Mouse (Mus musculus) MN1 (cell line): ENCODE results near the gene Rbm47.
"Not testable (repeated sequence)": the region's sequence is repeated elsewhere in the genome, so short reads cannot be mapped to it uniquely, and the experiment has no call there.

Experiments used
- DNase-seq: peaks from one replicate; pipeline ENCODE4 v3.0.0-alpha.2; 2016; ENCODE audit warnings: low spot score

Rbm47 gene

GRCm38 (mm10) chr5:66173018-66173417 lies at the start of gene Rbm47:
Gene Rbm47, minus strand, starts transcription at chr5:66173118.
- no peak for DNase-seq

- DNase-seq: no peak
These were observed 47.7 kb upstream of the Rbm47 start for GRCm38 (mm10) chr5:66220620-66221019.

- no peak for DNase-seq
These were observed 46.8 kb upstream of the Rbm47 start for GRCm38 (mm10) chr5:66219692-66220091.

GRCm38 (mm10) chr5:66215569-66216277 lies 42.8 kb upstream of the Rbm47 start:
- no peak for DNase-seq

DNA sequence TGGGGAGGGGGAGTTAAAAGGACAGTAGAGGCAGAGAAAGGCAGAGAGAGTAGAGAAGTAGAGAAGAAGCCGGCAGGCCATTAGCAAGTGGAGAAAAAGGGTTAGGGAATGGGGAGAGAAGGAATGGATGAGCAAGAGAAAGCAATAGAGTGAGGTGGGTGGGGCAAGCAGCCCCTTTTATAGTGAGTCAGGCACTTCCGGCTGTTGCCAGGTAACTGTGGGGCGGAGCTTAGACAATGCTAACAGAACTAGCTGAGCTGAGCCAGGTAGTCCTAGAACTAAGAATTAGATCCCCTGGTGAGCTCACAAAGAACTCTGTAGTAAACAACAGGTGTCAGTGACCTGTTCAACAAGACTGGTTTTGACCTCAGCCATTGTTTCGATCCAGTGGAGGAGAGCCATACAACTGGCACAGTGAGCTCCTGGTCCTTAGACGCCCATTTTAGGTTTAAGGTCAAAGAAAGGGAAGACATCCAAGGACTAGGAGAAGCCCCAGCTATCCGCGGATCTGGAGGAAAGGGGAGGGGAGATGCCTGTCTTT lies 41.5 kb upstream of the Rbm47 start:
- no peak for DNase-seq

DNA sequence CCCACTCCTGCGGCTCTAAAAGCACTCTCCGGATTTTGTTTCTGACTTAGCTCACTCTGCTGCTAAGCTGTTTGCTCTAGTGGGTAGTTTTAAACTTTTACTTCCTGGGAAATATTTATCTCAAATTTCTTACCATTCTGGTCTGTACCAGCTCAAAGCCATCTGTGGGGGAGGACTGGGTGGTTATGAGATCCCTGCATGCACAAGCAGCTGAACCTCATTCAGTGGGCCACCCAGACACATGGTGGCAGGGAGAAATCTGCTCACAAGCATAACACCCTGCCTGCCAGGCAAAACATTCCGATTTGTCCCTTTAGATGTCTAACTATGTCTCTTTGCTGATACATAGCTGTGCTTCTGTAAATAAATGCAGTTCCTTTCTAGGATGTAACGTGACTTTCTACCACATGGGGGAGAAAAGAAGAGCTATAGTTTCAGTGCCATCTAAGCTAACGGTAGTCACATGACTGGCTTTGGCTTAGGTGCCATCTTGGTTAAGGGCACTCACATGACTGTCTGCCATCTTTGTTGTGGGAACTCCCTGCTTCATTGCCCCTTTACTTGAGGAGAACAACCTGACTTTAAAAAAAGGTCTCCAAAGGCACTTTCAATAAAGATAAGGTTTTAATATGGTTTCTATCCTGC lies 36.7 kb upstream of the Rbm47 start:
- no peak for DNase-seq

DNA sequence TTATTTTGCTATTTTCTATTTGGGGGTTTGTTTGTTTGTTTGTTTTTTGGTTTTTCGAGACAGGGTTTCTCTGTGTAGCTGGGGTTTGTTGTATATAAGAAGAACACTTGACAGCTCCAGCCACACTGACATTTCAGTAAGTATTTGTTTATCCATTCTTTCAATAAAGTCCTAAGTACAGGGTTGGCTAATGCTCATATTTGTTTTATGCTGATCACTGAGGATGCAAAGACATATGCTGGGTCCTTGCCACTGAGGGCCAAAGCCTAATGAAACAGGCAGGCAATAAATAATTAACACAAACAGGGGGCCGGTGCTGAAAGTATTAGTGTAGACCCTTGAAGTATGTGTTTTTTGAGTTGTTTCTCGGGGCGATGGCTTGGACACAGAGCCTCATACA lies 32.0 kb upstream of the Rbm47 start:
- no peak for DNase-seq

GRCm38 (mm10) chr5:66203424-66203823 lies 30.5 kb upstream of the Rbm47 start:
- no peak for DNase-seq

DNA sequence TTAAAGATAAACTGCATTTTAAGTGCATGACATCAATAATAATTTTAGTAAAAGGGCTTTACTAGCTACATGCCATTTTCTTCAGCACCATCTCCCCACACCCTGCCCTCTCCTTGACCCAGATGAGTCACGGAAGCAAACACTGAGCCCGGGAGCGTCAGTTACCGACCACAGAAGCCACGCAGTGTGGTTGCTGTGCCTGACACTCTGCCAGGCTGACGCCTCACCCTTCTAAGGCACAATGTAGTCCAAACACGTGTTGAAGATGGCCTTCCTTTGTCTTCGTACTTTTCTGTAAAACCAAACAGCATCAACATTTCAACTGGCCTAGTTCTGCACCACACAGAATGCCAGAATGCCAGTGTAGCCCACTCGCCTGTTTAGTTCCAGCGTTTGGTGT lies 27.1 kb upstream of the Rbm47 start:
- peak; percentile 11 for DNase-seq

GRCm38 (mm10) chr5:66195323-66195722 lies 22.4 kb upstream of the Rbm47 start:
- DNase-seq: no peak

DNA sequence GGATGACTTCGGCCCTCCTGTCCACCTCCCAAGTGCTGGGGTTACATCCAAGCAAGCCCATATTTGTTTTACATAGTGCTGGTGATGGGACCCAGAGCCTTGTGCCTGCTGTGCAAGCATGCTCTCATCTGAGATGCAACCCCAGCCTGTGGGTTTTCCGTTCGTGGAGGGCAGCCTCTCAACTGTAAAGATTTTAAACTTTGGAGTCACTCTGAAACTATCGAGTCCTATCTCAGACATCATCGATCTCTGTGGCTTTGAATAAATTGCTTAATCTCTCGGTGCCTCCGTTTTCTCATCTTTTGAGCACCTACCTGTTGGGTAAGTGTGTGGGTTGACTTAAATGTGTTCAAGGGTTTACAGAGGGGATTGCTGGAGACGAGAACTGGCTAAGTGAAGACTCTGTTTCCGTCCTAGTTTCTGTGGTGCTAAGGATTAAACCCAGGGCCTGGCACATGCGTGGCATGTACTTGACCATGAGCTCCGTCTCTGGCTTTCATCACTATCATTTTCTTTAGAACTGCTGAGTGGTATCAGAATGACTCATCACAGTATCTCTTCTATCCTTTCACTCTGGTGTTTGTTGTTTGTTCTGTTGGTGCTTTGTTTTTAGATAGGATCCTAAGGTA lies 20.4 kb upstream of the Rbm47 start:
- no peak for DNase-seq

GRCm38 (mm10) chr5:66191185-66191503 lies 18.2 kb upstream of the Rbm47 start:
- no peak for DNase-seq

DNA sequence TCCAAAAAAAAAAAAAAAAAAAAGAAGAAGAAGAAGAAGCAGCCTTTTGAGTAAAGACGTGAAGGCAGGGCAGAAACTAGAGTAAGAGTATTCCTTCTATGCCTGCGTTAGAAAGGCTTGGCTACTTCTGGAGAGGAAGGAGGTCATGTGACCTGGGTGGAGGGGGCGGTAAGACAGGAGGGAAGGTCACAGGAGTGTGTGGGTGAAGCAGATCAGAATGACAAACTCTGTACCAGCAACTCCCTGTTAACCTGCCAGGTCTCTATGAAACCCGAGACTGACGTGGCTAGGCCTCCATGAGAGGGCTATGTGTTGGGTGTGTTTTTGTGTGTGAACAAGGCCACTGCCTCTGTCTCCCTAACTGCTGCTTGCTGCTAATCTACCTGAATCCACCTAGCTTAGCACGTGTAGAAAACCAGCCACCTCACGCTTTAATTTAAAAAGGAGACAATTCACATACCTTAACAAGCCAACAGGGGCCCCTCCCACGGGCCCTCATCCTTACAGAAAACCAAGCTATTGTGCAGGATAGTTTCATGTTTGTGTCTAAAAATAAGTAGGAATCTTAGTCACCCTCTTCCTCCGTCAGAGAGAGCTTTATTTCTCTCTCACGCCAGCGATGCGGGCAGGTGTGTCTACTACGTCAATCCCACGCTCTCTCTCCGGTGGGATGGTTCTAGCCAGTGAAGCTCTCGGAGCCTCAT lies 17.7 kb upstream of the Rbm47 start:
- DNase-seq: no peak

DNA sequence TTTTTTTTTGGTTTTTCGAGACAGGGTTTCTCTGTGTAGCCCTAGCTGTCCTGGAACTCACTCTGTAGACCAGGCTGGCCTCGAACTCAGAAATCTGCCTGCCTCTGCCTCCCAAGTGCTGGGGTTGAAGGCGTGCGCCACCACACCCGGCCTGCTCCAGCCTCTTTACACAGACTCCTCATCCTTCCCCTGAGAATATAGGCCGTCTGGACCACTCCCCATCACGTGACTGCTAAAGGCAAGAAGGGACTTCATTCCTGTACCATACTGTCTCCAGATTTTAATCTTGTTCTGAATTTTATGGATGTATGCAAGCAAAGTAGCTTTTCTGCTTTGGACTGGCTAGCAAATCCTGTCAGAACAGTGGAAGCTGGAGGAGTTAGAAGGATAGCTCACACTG lies 15.7 kb upstream of the Rbm47 start:
- DNase-seq: not testable (repeated sequence)

GRCm38 (mm10) chr5:66182156-66182555 lies 9.2 kb upstream of the Rbm47 start:
- no peak for DNase-seq

- DNase-seq: peak; percentile 25
These were observed 1.4 kb upstream of the Rbm47 start for GRCm38 (mm10) chr5:66174160-66174837.

DNA sequence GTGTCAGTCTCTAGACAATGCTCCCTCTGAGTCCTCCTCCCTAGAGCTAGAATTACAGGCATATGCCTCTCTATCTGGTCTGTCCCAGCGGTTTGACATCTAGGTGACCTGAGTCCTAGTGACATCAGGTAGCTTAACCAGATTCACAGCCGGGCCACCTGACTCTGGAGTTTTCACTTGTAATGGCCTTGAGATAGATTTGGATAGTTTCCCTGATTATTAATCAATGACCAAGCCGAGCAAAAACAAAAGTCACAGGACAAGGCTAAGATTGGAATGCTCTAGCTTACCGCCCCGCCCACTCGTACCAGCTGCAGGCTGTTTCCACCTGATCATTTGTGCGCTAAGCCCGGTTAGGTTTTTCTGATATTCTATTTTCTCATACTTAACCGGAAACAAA lies 2.3 kb downstream of the Rbm47 start:
- DNase-seq: no peak

DNA sequence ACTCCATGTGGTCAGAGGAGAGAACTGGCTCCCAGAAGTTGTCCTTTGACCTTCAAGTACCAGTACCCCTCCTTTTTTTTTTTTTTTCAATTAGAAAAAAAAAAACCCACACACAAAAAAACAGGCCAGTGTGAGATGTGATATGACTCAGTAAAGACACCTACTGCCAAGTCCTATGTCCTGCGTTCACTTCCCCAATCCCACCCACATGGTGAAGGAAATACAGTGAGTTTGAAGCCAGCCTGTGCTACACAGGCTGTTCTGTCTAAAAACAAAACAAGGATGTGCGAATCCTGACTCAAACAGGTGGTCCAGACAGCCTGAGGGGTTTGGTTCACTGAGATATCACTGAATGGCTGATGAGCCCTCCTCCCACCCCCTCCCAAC lies 3.8 kb downstream of the Rbm47 start:
- no peak for DNase-seq

GRCm38 (mm10) chr5:66168462-66169098 lies 4.3 kb downstream of the Rbm47 start:
- DNase-seq: no peak

GRCm38 (mm10) chr5:66166931-66167330 lies 6.0 kb downstream of the Rbm47 start:
- no peak for DNase-seq

- no peak for DNase-seq
These were observed 6.7 kb downstream of the Rbm47 start for GRCm38 (mm10) chr5:66166193-66166629.

- no peak for DNase-seq
These were observed 7.2 kb downstream of the Rbm47 start for GRCm38 (mm10) chr5:66165748-66166147.
